Mouse (Mus musculus) gastrocnemius, postnatal 14 days (tissue): ENCODE measurements at regions not wholly inside any gene's neighbourhood (a gene's known extent, or its start where the extent isn't known, plus 50 kb on each side); places are given as distances from the start of the nearest gene placed in this dataset.

ENCODE experiments used
- DNase-seq: peaks from one replicate; pipeline ENCODE4 v3.0.0; 2021; ENCODE audit warnings: mixed read lengths
- intact Hi-C: fragments of 180-260 bp; cut with DNase I; formaldehyde crosslinking; loops from one replicate; pipeline ENCODE4 v1.15.1; 2025; ENCODE audit warnings: low total_unique reads

DNA sequence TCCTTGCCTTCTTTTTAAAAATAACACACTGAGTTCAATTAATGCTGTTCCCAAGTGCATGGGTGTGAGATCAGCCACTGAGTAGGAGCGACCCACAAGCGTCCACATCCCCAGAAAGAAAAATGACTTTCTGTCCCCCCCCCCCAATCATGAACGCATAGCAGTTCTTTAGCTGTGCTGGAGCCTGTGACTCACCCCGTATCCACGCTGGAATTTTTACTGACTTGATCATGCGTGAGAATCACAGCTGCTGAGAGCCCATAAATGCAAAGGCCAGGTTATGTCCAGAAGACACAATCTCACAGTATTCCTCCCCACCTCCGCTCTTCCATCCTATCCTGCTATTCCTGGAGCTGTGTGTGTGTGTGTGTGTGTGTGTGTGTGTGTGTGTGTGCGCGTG, 53.3 kb downstream of the Fos start:
- intact Hi-C loops, result no loop called here
- DNase-seq, result no peak

DNA sequence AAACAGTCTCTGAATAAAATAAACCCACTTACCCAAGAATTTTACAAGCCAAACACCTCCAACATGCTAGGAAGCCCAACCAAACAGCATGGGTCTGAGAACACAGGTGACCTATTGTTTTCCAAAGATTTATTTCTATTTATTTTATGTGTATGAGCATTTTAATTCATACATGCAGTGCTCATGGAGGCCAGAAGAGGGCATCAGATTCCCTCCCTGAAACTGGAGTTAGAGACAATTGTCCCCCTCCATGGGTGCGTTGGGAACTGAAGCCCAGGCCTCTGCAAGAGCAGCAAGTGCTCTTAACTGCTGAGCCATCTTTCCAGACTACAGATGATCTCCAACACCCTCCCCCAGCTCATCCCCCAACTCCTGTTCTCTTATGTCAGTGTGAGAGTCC, 57.9 kb downstream of the Fos start:
- intact Hi-C loops, result no loop called here
- DNase-seq, result no peak

DNA sequence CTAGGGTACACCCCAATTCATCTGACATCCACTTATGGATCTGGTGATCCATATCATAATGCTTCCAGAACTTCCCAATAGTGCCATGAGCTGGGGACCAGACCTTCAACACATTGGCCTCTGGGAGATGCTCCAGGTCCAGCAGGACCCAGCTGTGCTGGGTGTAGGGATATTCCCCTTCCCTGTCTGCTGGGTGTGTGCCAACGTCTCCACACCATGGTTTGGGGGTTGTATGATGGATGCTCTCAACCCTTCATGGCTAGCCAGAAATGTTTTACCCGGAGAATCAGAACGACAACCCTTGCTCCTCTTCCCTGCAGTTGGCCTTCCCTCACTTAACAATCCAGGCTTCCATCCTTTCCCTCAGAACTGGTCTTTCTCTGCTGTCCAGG, 58.5 kb downstream of the Fos start:
- intact Hi-C loops, result no loop called here
- DNase-seq, result no peak

DNA sequence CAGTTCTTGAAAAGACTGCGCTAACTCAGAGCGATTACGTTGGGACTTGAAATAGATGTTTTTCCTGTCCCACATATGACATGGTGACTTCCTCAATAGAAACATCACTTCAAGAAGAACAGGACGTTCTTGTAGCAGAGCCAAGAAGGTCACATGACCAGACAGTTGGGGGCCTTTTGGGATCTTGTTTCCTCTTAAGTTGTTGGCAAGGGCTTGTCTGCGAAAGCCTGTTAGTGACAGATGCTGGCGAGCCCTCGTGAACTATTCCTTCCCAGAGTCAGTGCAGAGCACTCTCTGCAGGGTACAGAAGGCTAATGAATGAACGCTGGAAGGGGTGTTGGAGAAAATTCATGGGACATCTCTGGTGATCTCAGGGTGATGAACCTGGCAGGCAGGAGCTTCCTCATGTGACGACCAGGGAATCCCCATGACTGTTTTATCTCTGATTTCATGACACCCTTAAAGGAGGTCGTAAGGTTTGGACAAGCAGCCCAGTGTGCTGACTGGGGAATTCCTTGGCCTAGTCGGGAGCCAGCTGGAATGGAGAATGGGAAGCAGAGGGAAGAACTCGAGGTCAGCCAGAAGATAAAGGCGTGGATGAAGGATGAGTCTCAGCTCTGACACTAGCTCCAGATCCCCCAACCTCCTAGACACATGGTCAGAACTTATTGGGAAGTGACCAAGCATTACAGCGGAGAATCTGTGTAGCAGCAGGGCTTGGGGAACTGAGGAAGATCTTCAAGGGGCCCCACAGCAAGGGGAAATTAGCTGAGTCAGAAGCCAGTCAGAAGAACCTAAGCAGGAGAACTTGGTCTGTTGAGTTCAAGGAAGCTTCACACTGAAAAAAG, 59.1 kb downstream of the Fos start:
- peak; percentile 77 for DNase-seq
- intact Hi-C loops, result no loop called here

DNA sequence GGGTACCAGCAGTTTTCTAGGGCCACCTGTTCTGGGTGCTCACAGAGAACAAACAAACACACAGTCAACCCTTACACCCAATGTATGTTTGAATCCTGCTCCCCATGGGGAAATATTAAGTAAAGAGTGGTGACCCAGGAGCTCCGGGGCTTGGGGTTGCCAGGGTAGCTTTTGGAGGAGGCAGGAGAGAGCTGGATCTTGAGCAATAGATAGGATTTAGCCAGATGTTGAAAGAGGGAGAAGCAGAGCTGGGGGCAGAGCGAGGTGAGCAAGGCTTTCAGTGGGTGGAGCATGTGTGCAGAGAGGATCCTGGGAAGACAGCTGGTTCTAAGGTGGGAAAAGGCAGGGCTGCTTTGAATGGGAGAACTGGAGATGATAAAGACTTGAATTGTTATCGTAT, 59.9 kb downstream of the Fos start:
- intact Hi-C loops, result no loop called here
- no peak for DNase-seq

DNA sequence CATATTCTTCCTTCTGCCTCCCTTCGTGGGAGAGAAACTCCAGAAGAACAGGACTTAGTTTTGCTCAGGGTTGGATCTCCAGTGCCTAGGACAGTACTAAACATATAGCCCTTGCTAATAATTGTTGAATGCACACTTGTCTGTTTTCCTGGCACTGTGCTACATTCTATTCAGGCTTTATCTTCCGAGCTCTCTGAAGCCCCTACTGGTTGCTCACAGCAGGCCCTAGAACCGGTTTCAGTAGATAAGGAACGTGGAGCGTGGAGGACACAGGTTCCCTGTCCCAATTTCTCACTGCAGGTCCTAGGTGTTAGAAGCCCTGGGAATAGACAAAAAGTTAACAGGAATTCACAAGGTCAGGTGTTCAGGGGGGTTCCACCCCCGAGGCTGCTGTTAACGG, 59.4 kb upstream of the Jdp2 start:
- intact Hi-C loops, result no loop called here
- DNase-seq, result no peak

DNA sequence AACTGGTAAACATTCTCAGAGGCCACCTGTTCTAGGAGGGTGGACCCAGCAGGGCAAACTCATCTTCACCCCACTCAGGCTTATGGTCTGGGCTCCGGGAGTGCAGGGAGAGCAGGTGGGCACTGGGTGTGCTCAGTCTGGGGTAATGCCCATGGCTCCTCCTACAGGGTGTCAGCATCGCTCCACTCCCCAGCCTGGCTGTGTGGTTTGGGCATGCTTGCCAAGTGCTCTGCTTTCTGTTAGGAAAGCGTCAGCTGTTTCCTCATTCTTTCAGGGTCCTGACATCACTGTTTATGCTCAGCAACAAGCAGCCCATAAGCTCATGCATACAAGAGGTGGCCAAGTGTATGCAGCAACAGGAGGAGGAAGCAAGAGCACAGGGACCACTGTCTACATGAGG, 57.7 kb upstream of the Jdp2 start:
- intact Hi-C loops, result no loop called here

DNA sequence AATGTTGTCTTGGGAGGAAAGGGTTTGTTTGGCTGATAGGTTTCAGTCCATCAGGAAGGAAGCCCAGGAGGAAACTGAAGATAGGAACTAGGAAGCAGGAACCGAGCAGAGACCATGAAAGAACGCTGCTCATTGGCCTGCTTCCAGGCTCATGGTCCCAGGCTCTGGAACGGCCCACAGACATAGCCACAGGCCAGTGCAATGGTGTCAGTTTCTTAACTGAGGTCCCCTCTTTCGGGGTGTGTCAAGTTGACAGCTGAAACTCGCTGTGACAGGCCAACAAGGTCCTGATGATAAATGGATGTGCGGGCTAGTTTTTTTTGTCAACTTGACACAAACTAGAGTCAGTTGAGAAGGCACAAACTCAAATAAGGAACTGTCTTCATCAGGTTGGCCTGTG, 55.9 kb upstream of the Jdp2 start:
- intact Hi-C loops, result no loop called here
- DNase-seq, result peak; percentile 12

More for the DNA sequence above, 57.7 kb upstream of the Jdp2 start:
- DNase-seq, result peak; percentile 51

DNA sequence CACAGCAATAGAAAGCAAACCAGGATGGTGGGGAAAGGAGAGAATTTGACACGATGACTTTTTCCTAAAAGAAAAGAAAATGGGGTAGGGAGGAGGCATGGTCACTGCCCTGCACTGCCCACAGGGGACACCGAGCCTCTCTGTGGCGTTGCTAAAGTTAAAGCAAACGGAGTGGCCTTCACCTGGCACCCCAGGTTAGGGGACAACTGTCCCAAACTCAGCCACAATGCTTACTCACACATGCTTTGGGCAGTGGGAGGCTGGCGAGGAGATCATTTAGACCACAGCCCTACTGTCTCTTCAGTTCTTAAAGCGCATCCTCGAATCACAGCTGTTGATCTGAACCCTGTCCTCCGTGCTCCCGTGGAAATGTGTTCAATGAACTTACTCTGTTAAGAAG, 55.3 kb upstream of the Jdp2 start:
- intact Hi-C loops, result no loop called here

DNA sequence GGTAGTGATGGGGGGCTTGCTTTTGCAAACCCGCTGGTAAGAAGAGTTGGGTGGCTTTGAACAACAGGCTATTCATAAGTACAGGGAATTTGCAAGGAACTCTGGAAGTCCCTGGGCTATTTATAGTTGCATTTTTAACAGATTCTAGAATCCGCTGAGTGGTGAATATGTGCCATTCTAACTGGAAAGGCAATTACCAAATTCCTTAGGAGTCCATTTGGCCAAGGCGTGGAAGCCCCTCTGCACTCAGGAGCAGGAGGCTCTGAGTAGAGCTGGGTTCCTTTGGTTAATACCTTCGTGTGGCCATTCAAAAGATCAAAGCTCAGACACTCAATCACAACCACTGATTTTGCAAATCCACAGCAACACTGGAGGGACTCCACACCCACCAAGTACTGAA, 54.0 kb upstream of the Jdp2 start:
- DNase-seq, result no peak
- intact Hi-C loops, result no loop called here

More for the DNA sequence above, 55.3 kb upstream of the Jdp2 start:
- no peak for DNase-seq

DNA sequence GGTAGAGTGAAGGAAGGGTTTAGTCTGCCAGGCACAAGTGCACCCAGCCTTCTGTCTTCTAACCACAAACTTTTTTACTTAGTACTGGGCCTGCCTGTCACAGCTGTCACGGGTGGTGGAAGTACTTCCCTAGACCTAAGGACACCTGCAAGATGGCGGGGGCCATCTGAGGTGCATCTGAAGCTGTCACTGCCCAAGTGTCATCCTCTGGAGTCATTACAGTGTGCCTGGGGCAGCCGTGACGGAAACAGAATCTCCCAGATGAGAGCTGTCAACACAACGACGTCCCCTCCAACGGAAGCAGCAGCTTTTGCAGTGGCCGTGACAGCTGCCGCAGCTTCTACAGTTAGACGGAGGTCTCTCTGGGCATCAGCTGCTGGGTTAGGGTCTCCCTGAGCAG, 53.1 kb upstream of the Jdp2 start:
- intact Hi-C loops, result no loop called here
- no peak for DNase-seq

DNA sequence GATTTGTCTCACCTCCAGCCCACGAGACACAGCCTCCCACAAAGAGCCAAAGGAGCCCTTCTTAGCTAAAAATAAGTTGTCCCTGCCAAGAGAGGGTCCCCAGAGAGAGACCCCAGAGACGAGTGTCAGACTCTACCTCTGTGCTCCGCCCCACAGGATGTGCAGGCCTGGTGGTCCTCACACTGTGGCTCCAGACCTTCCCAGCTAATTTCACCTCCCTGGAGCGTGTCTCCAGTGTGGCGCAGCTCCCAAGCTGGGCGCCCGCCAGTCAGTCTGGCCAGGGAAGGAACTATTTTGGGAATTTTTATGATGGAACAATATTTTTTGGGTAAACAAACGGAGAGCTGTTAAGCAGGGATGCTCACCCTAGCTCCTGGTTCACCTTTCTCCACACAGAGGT, 50.8 kb upstream of the Jdp2 start:
- DNase-seq, result peak; percentile 70
- intact Hi-C loops, result no loop called here
